Mouse (Mus musculus) CH12.LX (cell line): ENCODE measurements around the gene Stat2. TPM values are rescaled to one million over a fixed set of nuclear protein-coding genes. Genes with fewer than 3 reads are reported as not detected.

Source experiments
- DNase-seq: peaks from one replicate; pipeline ENCODE4 v3.0.0-alpha.2; 2013; ENCODE audit errors: extremely low read depth
- H3K27ac ChIP-seq: 2 replicates; pipeline ENCODE4 v1.5.1; 2012; ENCODE audit warnings: low read depth, mild to moderate bottlenecking, control low read depth, moderate library complexity; ENCODE audit not compliant: insufficient read depth
- H3K27me3 ChIP-seq: replicated peaks from 2 replicates; pipeline ENCODE3; 2012; ENCODE audit warnings: inconsistent platforms
- H3K36me3 ChIP-seq, 2 experiments: replicated peaks in 1 of 2; 2 replicates each; pipeline versions ENCODE3 to v1.6.1; 2012; ENCODE audit warnings: inconsistent platforms in 1 of 2, low read length in 1 of 2, mild to moderate bottlenecking in 1 of 2, mixed read lengths in 1 of 2, moderate library complexity in 1 of 2; ENCODE audit not compliant: control insufficient read depth in 1 of 2, insufficient read depth in 1 of 2
- H3K4me1 ChIP-seq, 2 experiments: 2 replicates each; pipeline ENCODE4 v1.6.1; 2012; ENCODE audit warnings: inconsistent platforms in 1 of 2, moderate library complexity in 1 of 2; ENCODE audit not compliant: insufficient read depth in 2 of 2, control insufficient read depth in 1 of 2
- H3K4me2 ChIP-seq: 2 replicates; pipeline ENCODE4 v1.6.1; 2012; ENCODE audit warnings: low read depth, mild to moderate bottlenecking, control low read depth; ENCODE audit not compliant: poor library complexity, insufficient read depth, severe bottlenecking
- H3K4me3 ChIP-seq, 3 experiments: fragments of 150-350 bp in 1 of 3; sonication (generic) in 1 of 3; replicated peaks in 1 of 3; 2 replicates each; pipeline versions ENCODE3 to v1.5.1; 2011 to 2012; ENCODE audit warnings: low read depth in 2 of 3, low read length in 2 of 3, mild to moderate bottlenecking in 2 of 3, moderate library complexity in 2 of 3, control low read depth in 1 of 3, improper control_type of control experiment in 1 of 3, inconsistent platforms in 1 of 3, mixed read lengths in 1 of 3; ENCODE audit not compliant: poor library complexity in 1 of 3
- H3K79me2 ChIP-seq: replicated peaks from 2 replicates; pipeline ENCODE4 v1.6.1; 2012; ENCODE audit warnings: mild to moderate bottlenecking, moderate library complexity; ENCODE audit not compliant: control insufficient read depth, poor library complexity, insufficient read depth, severe bottlenecking; ENCODE audit errors: extremely low read depth
- H3K9ac ChIP-seq: 2 replicates; pipeline ENCODE4 v1.6.1; 2012; ENCODE audit warnings: low read depth, mild to moderate bottlenecking, control low read depth, moderate library complexity; ENCODE audit not compliant: insufficient read depth
- H3K9me3 ChIP-seq: replicated peaks from 2 replicates; pipeline ENCODE3; 2012; ENCODE audit warnings: low read length, inconsistent platforms, mixed read lengths
- BHLHE40 ChIP-seq: IDR thresholded peaks from 2 replicates; pipeline ENCODE4 v1.6.1; 2011; ENCODE audit warnings: mild to moderate bottlenecking, low read depth, low read length, improper control_type of control experiment
- CHD1 ChIP-seq: IDR thresholded peaks from 2 replicates; pipeline ENCODE4 v1.6.1; 2012; ENCODE audit warnings: low read depth, low read length, improper control_type of control experiment, inconsistent platforms
- CTCF ChIP-seq, 2 experiments: IDR thresholded peaks in 1 of 2; conservative IDR thresholded peaks in 1 of 2; 2 replicates each; pipeline ENCODE4 v1.5.1; 2011 to 2012; ENCODE audit warnings: low read depth in 2 of 2, low read length in 2 of 2, improper control_type of control experiment in 1 of 2, inconsistent platforms in 1 of 2, mild to moderate bottlenecking in 1 of 2, moderate library complexity in 1 of 2
- E2F4 ChIP-seq: IDR thresholded peaks from 2 replicates; pipeline ENCODE4 v1.6.1; 2011; ENCODE audit warnings: low read depth, low read length, improper control_type of control experiment; ENCODE audit not compliant: insufficient replicate concordance
- EP300 ChIP-seq: IDR thresholded peaks from 2 replicates; pipeline ENCODE4 v1.6.1; 2011; ENCODE audit warnings: low read length, improper control_type of control experiment
- ETS1 ChIP-seq: conservative IDR thresholded peaks from 2 replicates; pipeline ENCODE4 v1.6.1; 2012; ENCODE audit warnings: low read depth, mild to moderate bottlenecking, inconsistent platforms, low read length, improper control_type of control experiment, moderate library complexity
- GABPA ChIP-seq: IDR thresholded peaks from 2 replicates; pipeline ENCODE4 v1.6.1; 2012; ENCODE audit warnings: low read depth, low read length, improper control_type of control experiment, inconsistent platforms; ENCODE audit not compliant: insufficient replicate concordance
- JUN ChIP-seq: IDR thresholded peaks from 2 replicates; pipeline ENCODE4 v1.6.1; 2011; ENCODE audit warnings: low read depth, mild to moderate bottlenecking, low read length, improper control_type of control experiment, moderate library complexity; ENCODE audit not compliant: insufficient read depth
- JUND ChIP-seq: conservative IDR thresholded peaks from 2 replicates; pipeline ENCODE4 v1.6.1; 2011; ENCODE audit warnings: low read depth, low read length, improper control_type of control experiment
- MAFK ChIP-seq: IDR thresholded peaks from 2 replicates; pipeline ENCODE4 v1.6.1; 2011; ENCODE audit warnings: low read length, improper control_type of control experiment; ENCODE audit not compliant: insufficient replicate concordance
- MAX ChIP-seq: IDR thresholded peaks from 2 replicates; pipeline ENCODE4 v1.6.1; 2011; ENCODE audit warnings: low read length, improper control_type of control experiment
- MEF2A ChIP-seq: IDR thresholded peaks from 2 replicates; pipeline ENCODE4 v1.6.1; 2014; ENCODE audit warnings: low read depth, mild to moderate bottlenecking, inconsistent platforms, low read length, improper control_type of control experiment, borderline replicate concordance
- MXI1 ChIP-seq: IDR thresholded peaks from 2 replicates; pipeline ENCODE4 v1.6.1; 2011; ENCODE audit warnings: mild to moderate bottlenecking, low read depth, low read length, improper control_type of control experiment
- NRF1 ChIP-seq: IDR thresholded peaks from 2 replicates; pipeline ENCODE4 v1.6.1; 2014; ENCODE audit warnings: low read depth, mild to moderate bottlenecking, inconsistent platforms, low read length, improper control_type of control experiment, moderate library complexity
- PAX5 ChIP-seq: IDR thresholded peaks from 2 replicates; pipeline ENCODE4 v1.6.1; 2012; ENCODE audit warnings: low read length, inconsistent platforms, mixed read lengths
- POLR2A ChIP-seq: IDR thresholded peaks from 2 replicates; pipeline ENCODE4 v1.6.1; 2011; ENCODE audit warnings: low read depth, mild to moderate bottlenecking, improper control_type of control experiment, low read length
- POLR2AphosphoS2 ChIP-seq: IDR thresholded peaks from 2 replicates; pipeline ENCODE4 v1.6.1; 2011; ENCODE audit warnings: low read depth, low read length, improper control_type of control experiment
- RAD21 ChIP-seq: IDR thresholded peaks from 2 replicates; pipeline ENCODE4 v1.6.1; 2011; ENCODE audit warnings: low read depth, mild to moderate bottlenecking, low read length, improper control_type of control experiment, moderate library complexity
- RCOR1 ChIP-seq: conservative IDR thresholded peaks from 2 replicates; pipeline ENCODE4 v1.6.1; 2012; ENCODE audit warnings: low read depth, mild to moderate bottlenecking, inconsistent platforms, low read length, improper control_type of control experiment
- TBP ChIP-seq: conservative IDR thresholded peaks from 2 replicates; pipeline ENCODE4 v1.6.1; 2011; ENCODE audit warnings: low read depth, low read length, improper control_type of control experiment
- TCF12 ChIP-seq: IDR thresholded peaks from 2 replicates; pipeline ENCODE4 v1.6.1; 2014; ENCODE audit warnings: low read depth, mild to moderate bottlenecking, inconsistent platforms, low read length, improper control_type of control experiment
- USF2 ChIP-seq: conservative IDR thresholded peaks from 2 replicates; pipeline ENCODE4 v1.6.1; 2011; ENCODE audit warnings: low read depth, low read length, improper control_type of control experiment
- ZC3H11A ChIP-seq: IDR thresholded peaks from 2 replicates; pipeline ENCODE4 v1.6.1; 2012; ENCODE audit warnings: low read depth, mild to moderate bottlenecking, inconsistent platforms, low read length, improper control_type of control experiment
- dilution Hi-C: fragments of 300-500 bp; cut with MboI; formaldehyde crosslinking; loops from 2 replicates; pipeline ENCODE4 v1.14.3; 2020; ENCODE audit warnings: low sequenced_read_pairs; ENCODE audit not compliant: extremely low pct_unique_long_range_greater_than_20kb, extremely low pct_ligation_motif_present
- in situ Hi-C: fragments of 300-500 bp; cut with MboI; formaldehyde crosslinking; loops from 3 replicates; pipeline ENCODE4 v1.14.3; 2019; ENCODE audit warnings: low sequenced_read_pairs, low pct_ligation_motif_present, low pct_unique_long_range_greater_than_20kb, mixed read lengths
- polyA plus RNA-seq: library from polyadenylated mRNA; unstranded; fragments of >175 nt; gene quantifications from 2 replicates; pipeline ENCODE4 v1.2.1, GENCODE M21; 2012; ENCODE audit warnings: low read depth; ENCODE audit not compliant: insufficient read length
- total RNA-seq, 2 experiments: library from RNA; depleted of rRNA; stranded (reverse); fragments of 300-350 nt in 1 of 2; fragments of >200 nt in 1 of 2; gene quantifications; 2 replicates each; pipeline ENCODE4 v1.2.3; 2012 to 2014

Gene Stat2
- total and polyA plus RNA-seq, 3 experiments = 3.3 to 14.6 (median 12.5) TPM

DNA sequence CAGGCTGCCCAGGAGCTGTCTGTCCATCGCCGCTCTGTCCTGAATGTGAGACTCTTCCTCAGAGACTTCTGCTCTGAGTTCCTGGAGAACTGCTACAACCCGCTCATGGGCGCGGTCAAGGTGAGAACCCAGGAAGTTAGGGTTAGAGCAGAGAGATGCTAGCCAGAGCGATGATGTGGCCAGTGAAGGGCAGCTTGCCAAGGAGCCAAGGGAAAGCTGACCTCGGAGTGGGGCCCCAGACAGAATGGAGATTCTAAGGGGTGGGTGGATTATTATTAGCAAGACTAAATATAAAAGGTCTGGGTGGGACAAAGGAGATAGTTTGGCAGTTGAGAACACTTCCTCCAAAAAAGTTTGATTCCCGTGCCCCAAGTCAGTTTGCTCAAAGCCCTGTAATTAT lies 27.1 kb upstream of the Stat2 start:
- H3K9me3 ChIP-seq = no peaks in the 10 kb centered on the region
- dilution Hi-C loops = no loop called here
- H3K27ac ChIP-seq = no peak overlapping the region
- H3K9ac ChIP-seq = no peak overlapping the region
- no peaks in the 10 kb centered on the region for H3K27me3 ChIP-seq
- DNase-seq = no peak
- no peak overlapping the region for H3K4me2 ChIP-seq
- in situ Hi-C loops = no loop called here
- H3K79me2 ChIP-seq = no peaks in the 10 kb centered on the region
- TF ChIP-seq CHD1 = no peak
- no peak for TF ChIP-seq JUN
- TF ChIP-seq BHLHE40 = no peak
- TF ChIP-seq JUND = no peak
- TF ChIP-seq POLR2AphosphoS2 = no peak
- no peak for TF ChIP-seq CTCF (conservative IDR thresholded peaks at IDR 0.05 in 1 of 2, IDR thresholded peaks at IDR 0.05 in 1 of 2; ENCODE audit: low read depth in 2 of 2, low read length in 2 of 2)
- no peak for TF ChIP-seq MAFK
- no peak for TF ChIP-seq ZC3H11A
- no peak for TF ChIP-seq EP300
- no peak for TF ChIP-seq NRF1
- no peak for TF ChIP-seq RCOR1
- no peak for TF ChIP-seq RAD21
- TF ChIP-seq MAX = no peak
- no peak for TF ChIP-seq USF2
- no peak for TF ChIP-seq POLR2A
- no peak for TF ChIP-seq MXI1
- TF ChIP-seq PAX5 = no peak
- TF ChIP-seq GABPA = no peak
- TF ChIP-seq TCF12 = no peak
- no peak for TF ChIP-seq E2F4
- H3K36me3 ChIP-seq = peaks cover 71 to 92% of the 10 kb centered on the region in 2 experiments
- H3K4me1 ChIP-seq = no peaks in the 10 kb centered on the region
- no peak overlapping the region for H3K4me3 ChIP-seq

DNA sequence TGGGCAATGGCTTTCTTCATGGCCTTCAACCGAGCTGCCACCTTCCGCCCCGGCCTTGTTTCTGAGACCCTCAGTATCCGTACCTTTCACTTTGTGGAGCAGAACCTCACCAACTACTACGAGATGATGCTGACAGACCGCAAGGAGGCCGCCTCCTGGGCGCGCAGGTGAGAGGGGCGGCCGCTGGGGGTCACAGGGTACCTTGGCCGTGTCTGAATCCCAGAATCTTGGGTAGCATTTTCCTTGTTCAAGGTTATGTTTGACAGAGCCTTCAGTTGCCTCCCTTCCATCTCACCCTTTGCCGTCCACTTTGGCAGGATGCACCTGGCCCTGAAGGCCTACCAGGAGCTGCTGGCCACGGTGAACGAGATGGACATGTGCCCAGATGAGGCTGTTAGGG lies 26.2 kb upstream of the Stat2 start:
- TF ChIP-seq CTCF (conservative IDR thresholded peaks at IDR 0.05 in 1 of 2, IDR thresholded peaks at IDR 0.05 in 1 of 2; ENCODE audit: low read depth in 2 of 2, low read length in 2 of 2) (no peak), ETS1 (no peak), MXI1 (no peak), JUN (no peak), E2F4 (no peak), PAX5 (no peak), TBP (no peak), ZC3H11A (no peak), MEF2A (no peak), TCF12 (no peak), NRF1 (no peak), MAX (no peak)
- H3K36me3 ChIP-seq = peaks cover 76 to 96% of the 10 kb centered on the region in 2 experiments
- H3K27ac ChIP-seq = no peak overlapping the region
- dilution Hi-C loops (no loop called here), in situ Hi-C loops (no loop called here)
- H3K79me2 ChIP-seq = no peaks in the 10 kb centered on the region
- DNase-seq = no peak
- no peaks in the 10 kb centered on the region for H3K27me3 ChIP-seq
- no peak overlapping the region for H3K4me2 ChIP-seq
- H3K9me3 ChIP-seq = no peaks in the 10 kb centered on the region
- H3K9ac ChIP-seq = no peak overlapping the region
- no peaks in the 10 kb centered on the region for H3K4me1 ChIP-seq
- no peak overlapping the region for H3K4me3 ChIP-seq
